Mouse (Mus musculus): ENCODE measurements around the gene Srsf3.

DNA sequence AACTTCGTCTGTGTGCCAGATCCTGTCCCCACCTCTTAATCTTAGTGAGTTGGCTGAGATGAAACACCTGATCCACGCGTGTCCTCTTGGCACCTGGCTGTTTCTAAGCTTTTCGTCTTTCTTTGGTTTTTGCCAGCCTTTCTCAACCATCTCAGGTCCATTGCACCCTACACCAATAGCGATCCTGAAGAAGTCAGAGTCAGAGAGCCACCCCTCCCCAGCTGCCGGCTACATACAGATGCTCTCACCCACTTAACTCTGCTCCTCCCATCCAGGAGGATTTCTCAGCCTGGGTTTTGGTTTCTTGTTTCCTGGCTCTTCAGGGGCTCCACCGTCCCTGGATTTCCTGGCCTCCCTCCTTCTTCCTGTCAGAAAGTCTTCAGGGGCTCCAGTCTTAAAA, 13.0 kb upstream of the Srsf3 start:
- TF ChIP-seq EP300 (IDR thresholded peaks at IDR 0.05; ENCODE audit: low read depth): no peak
- no peak for TF ChIP-seq CTCF (IDR thresholded peaks at IDR 0.05; ENCODE audit: low read depth)
